Mouse (Mus musculus) testis, adult 2 months (tissue): ENCODE measurements around the gene Tcf3.

Experiments used
- CTCF ChIP-seq: fragments of 200-500 bp; IDR thresholded peaks from 2 replicates; pipeline ENCODE4 v1.5.1; 2012; ENCODE audit warnings: low read depth, mild to moderate bottlenecking, inconsistent platforms, low read length, moderate library complexity; ENCODE audit not compliant: control insufficient read depth, insufficient read depth, insufficient replicate concordance
- POLR2A ChIP-seq: fragments of 200-500 bp; IDR thresholded peaks from 2 replicates; pipeline ENCODE4 v1.6.1; 2012; ENCODE audit warnings: low read depth, mild to moderate bottlenecking, inconsistent platforms, low read length, moderate library complexity; ENCODE audit not compliant: control insufficient read depth

DNA sequence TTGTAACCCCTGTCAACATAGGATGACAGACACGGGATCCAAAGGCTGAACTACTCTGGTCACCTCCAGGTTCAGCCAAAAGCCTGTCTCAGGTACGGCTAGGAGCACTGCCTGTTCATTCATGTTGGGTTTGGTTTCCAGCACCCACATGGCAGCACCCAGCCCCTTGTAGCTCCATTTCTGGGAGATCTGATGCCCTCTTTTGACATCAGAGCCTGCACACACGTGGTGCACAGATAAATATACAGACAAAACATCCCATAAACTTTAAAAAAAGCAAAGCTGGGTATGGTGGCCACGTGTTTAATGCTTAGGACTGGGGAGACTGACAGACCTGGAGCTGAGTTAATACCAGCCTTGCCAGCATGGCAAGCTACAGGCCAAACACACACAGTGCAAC is 25.5 kb downstream of the Tcf3 start:
- TF ChIP-seq CTCF = no peak
- no peak for TF ChIP-seq POLR2A
